Mouse (Mus musculus) layer of hippocampus, adult 6 months (tissue): ENCODE measurements around the gene Eif3j1. TPM values are rescaled to one million over a fixed set of nuclear protein-coding genes. Genes with fewer than 3 reads are reported as not detected.

Experiments
- long read RNA-seq, 2 experiments: library from polyadenylated mRNA; unstranded; transcript quantifications; one replicate each; pipeline ENCODE4 v2.0.0; 2019 to 2020
- microRNA-seq: library from miRNA; unstranded; fragments of <30 nt; microRNA quantifications from one replicate; pipeline ENCODE4 v1.2.0, GENCODE M21; 2020
- polyA plus RNA-seq: library from polyadenylated mRNA; unstranded; fragments of <200 nt; fragmentation: Nextera tagmentation; gene quantifications from 2 replicates; pipeline ENCODE4 v1.2.3, GENCODE M21; 2021

The Eif3j1 gene
- polyA plus RNA-seq = 23.1 and 26.8 TPM in 2 replicates
- long read RNA-seq, experiment 1, full-length matches to known transcripts = 8 of 51 reads
- long read RNA-seq, experiment 1, partial matches to known transcripts = 40 of 51 reads
- long read RNA-seq, experiment 1, other reads (novel, unspliced or antisense) = 3 of 51 reads
- long read RNA-seq, experiment 2, full-length matches to known transcripts = 167 of 200 reads
- long read RNA-seq, experiment 2, partial matches to known transcripts = 26 of 200 reads
- long read RNA-seq, experiment 2, other reads (novel, unspliced or antisense) = 7 of 200 reads

GRCm38 (mm10) chr2:122027862-122028755 is at the start of gene Eif3j1:
TSS of gene Eif3j1 (plus strand) at chr2:122028546.

Small RNAs within 50 kb of the gene (microRNA-seq; reads per million reads assigned to microRNA genes)
- gene Gm47314 = not detected

Other genes starting within 250 kb of the Eif3j1 start
- 4.0 and 5.0 TPM in 2 replicates for gene Frmd5, start 221.5 kb upstream of the Eif3j1 start, polyA plus RNA-seq
- 28.1 and 30.4 TPM in 2 replicates for gene Casc4, start 161.6 kb upstream of the Eif3j1 start, polyA plus RNA-seq
- 15.5 and 21.4 TPM in 2 replicates for gene Ctdspl2, start 72.5 kb upstream of the Eif3j1 start, polyA plus RNA-seq
- not detected in 2 replicates for gene Mageb3, start 72.5 kb upstream of the Eif3j1 start, polyA plus RNA-seq
- gene Spg11, start 89.8 kb downstream of the Eif3j1 start, polyA plus RNA-seq = 2.6 and 2.8 TPM in 2 replicates
- gene B2m, start 119.1 kb downstream of the Eif3j1 start, polyA plus RNA-seq = 318 and 456 TPM in 2 replicates
- not detected in 2 replicates for gene Trim69, start 132.2 kb downstream of the Eif3j1 start, polyA plus RNA-seq
- not detected in 2 replicates for gene Patl2, start 157.6 kb downstream of the Eif3j1 start, polyA plus RNA-seq
- gene Terb2, start 157.7 kb downstream of the Eif3j1 start, polyA plus RNA-seq = not detected in 2 replicates
- gene Sord, start 206.2 kb downstream of the Eif3j1 start, polyA plus RNA-seq = 15.1 and 17.6 TPM in 2 replicates